Mouse (Mus musculus): ENCODE results near the gene Rufy3.

The Rufy3 gene

DNA sequence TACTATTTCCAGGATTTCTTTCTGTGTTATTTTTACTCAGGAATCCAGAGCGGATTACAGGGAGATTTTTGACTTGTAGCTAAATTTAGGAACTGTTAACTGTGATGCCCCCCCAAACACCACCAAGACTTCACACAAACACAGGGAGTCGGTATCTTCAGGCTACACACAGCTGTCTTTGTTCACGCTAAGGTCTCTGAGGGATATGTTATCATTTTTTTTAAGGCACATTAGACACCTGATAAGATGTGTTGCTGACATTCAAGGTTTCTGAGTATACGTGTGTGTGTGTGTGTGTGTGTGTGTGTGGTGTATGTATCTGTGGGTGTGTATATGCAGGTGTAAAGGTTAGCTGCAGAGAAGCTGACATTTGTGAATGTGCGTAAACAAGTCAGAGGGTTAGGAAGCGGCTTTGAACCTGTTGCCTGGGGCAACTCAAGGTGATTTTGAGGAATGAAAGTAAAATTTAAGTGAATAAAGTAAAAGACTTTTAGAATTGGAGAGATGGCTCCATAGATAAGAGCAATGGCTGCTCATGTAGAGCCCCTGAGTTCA is 121.0 kb downstream of the Rufy3 start:
- no peak for DNase-seq (ENCODE audit: low spot score)

GRCm38 (mm10) chr5:88687996-88688406 is 123.2 kb downstream of the Rufy3 start:
- DNase-seq (ENCODE audit: low spot score) = no peak

DNA sequence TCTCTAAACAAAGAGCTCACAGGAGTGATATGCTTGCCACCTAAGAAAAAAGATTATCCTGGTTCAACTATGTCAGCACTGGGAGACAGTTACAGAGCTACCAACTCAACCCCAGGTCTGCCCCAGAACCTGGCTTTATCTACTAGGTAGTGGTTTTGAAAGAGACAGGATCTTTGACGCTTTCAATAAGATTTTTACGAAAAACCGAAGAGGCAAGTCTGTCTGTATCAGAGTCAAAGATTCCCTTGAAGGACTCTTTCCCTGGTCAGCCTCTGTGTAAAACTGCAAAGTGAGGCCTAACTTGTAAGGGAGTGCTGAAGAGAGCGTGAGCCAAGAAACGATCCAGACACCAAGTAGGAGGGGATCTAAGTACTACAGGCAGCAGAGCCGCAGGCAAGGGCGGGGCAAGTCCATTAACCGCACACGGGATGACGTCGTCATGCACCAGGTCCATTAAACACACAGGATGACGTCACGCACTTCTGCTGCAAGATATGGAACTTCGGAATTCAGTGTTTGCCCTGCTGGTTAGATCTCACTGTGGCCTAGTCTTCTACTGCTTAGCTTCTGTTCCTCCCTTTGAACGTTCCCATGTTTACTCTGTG is 123.8 kb downstream of the Rufy3 start:
- no peak for DNase-seq (ENCODE audit: low spot score)

- DNase-seq (ENCODE audit: low spot score) = no peak
Observed at GRCm38 (mm10) chr5:88689279-88689938, 124.6 kb downstream of the Rufy3 start.

DNA sequence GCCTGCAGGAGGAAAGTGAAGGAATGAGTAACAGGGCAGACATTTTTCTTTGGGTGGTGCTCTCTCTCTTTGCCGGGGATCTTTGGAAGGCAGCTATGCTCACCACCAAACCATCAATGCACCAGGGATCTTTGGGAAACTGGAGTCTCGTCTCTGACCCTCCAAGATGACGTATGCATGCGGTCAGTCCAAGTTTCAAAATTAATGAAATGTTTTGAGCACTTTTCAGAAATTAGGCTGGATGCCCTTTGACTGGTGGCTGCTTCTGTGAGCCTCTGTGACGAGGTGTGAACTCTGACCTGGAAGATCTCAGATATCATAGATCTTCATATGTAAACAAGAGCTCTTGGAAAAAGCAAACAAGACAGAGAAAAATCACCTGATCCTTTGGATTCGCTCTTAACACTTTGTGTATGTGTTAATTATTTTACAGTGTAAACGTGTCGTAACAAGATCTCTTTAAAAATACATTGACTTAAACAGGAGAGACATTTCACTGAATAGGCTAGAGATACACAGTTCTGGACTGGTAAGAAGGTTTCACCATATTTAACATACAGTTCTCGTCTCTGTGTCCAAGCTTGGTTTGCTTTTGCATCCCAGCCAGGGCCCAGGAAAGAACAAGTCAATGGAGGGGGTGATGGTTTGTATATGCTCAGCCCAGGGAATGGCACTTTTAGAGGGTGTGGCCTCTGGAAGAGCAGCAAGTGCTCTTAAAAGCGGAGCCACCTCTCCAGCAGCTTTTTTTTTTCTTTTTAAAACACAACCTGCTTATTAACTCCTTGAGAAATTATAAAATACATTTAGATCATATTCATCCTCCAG is 126.1 kb downstream of the Rufy3 start:
- no peak for DNase-seq (ENCODE audit: low spot score)

- no peak for DNase-seq (ENCODE audit: low spot score)
Observed at GRCm38 (mm10) chr5:88691506-88692095, 126.8 kb downstream of the Rufy3 start.

GRCm38 (mm10) chr5:88692586-88692985 is 127.7 kb downstream of the Rufy3 start:
- no peak for DNase-seq (ENCODE audit: low spot score)

GRCm38 (mm10) chr5:88693057-88693456 is 128.2 kb downstream of the Rufy3 start:
- DNase-seq (ENCODE audit: low spot score) = no peak

DNA sequence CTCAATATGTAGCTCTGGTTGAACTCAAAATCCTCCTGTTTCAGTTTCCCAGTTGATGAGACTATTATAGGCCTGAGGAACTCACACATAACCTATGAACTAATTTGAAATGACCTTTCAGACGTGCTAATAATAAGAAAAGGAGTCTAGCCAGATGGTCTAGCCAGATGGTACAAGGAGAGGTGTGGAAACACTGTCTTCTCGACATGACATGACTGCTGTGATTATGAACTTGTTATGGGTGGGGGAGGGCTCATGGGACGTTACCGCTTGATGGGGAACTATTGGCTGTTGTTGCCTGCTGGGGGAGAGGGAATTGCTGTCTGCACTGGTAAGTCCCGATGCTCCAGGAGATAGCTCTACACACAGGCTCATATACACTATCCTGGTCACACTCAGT is 132.5 kb downstream of the Rufy3 start:
- no peak for DNase-seq (ENCODE audit: low spot score)

GRCm38 (mm10) chr5:88699251-88699913 is 134.5 kb downstream of the Rufy3 start:
- no peak for DNase-seq (ENCODE audit: low spot score)

All from ovary, postnatal 14 days (tissue).